Mouse (Mus musculus) megakaryocyte, embryonic 14.5 days (primary cell): ENCODE results near the gene Cck.

Source experiments
- FLI1 ChIP-seq: IDR thresholded peaks from 2 replicates; pipeline ENCODE4 v1.6.1; 2012; ENCODE audit warnings: low read length, inconsistent platforms, mixed read lengths
- GATA1 ChIP-seq: IDR thresholded peaks from 3 replicates; pipeline ENCODE4 v1.6.1; 2012; ENCODE audit warnings: mixed read lengths, low read length, inconsistent platforms, borderline replicate concordance

- TF ChIP-seq GATA1 (no peak), FLI1 (no peak)
Observed at GRCm38 (mm10) chr9:121506478-121507180, 11.1 kb upstream of the Cck start.
